Mouse (Mus musculus) embryonic facial prominence, embryonic 14.5 days (tissue): ENCODE measurements around the gene Twf2. TPM values are rescaled to one million over a fixed set of nuclear protein-coding genes. Genes with fewer than 3 reads are reported as not detected.

ENCODE experiments used
- ATAC-seq: fragments of 200-750 bp; cut with Nextera tagmentation; 2 replicates; pipeline ENCODE4 v1.8.0; 2017; ENCODE audit warnings: low read depth, moderate number of reproducible peaks, moderate TSS enrichment
- DNase-seq: peaks from one replicate; pipeline ENCODE4 v3.0.0-alpha.2; 2015; ENCODE audit warnings: low spot score
- H3K27ac ChIP-seq: fragments of 300-500 bp; sonication (generic); replicated peaks from 2 replicates; pipeline ENCODE4 v1.5.1; 2014; ENCODE audit warnings: low read depth, mild to moderate bottlenecking, low read length, moderate library complexity
- H3K27me3 ChIP-seq: fragments of 300-500 bp; sonication (generic); replicated peaks from 2 replicates; pipeline ENCODE4 v1.6.1; 2014; ENCODE audit warnings: low read length; ENCODE audit not compliant: control insufficient read depth, insufficient read depth
- H3K36me3 ChIP-seq: fragments of 300-500 bp; sonication (generic); 2 replicates; pipeline ENCODE4 v1.6.1; 2014; ENCODE audit warnings: low read length, mixed read lengths; ENCODE audit not compliant: control insufficient read depth, insufficient read depth
- H3K4me1 ChIP-seq: fragments of 300-500 bp; sonication (generic); 2 replicates; pipeline ENCODE4 v1.6.1; 2014; ENCODE audit warnings: antibody characterized with exemption, low read length; ENCODE audit not compliant: control insufficient read depth, insufficient read depth
- H3K4me2 ChIP-seq: fragments of 300-500 bp; sonication (generic); 2 replicates; pipeline ENCODE4 v1.6.1; 2014; ENCODE audit warnings: low read depth, mild to moderate bottlenecking, low read length, moderate library complexity, mixed read lengths
- H3K4me3 ChIP-seq: fragments of 300-500 bp; sonication (generic); 2 replicates; pipeline ENCODE4 v1.5.1; 2014; ENCODE audit warnings: low read depth, mild to moderate bottlenecking, low read length
- H3K9ac ChIP-seq: fragments of 300-500 bp; sonication (generic); 2 replicates; pipeline ENCODE4 v1.6.1; 2014; ENCODE audit warnings: low read depth, mild to moderate bottlenecking, low read length, moderate library complexity, mixed read lengths
- H3K9me3 ChIP-seq: fragments of 300-500 bp; sonication (generic); 2 replicates; pipeline ENCODE4 v1.6.1; 2016; ENCODE audit warnings: low read length; ENCODE audit not compliant: control insufficient read depth
- WGBS: fragments of 180-500 bp; shearing (Covaris S2); extraction: QIAGEN DNeasy Blood & Tissue Kit; methylation state at CpG from one replicate; pipeline ENCODE4 v1.1.7; 2014; 5-methylcytosine and 5-hydroxymethylcytosine counted together
- polyA plus RNA-seq: library from polyadenylated mRNA; unstranded; fragments of >200 nt; fragmentation: Nextera tagmentation; extraction: Ambion mirVana; gene quantifications from 2 replicates; pipeline ENCODE4 v1.2.1, GENCODE M21; 2014

Gene Twf2
- polyA plus RNA-seq, 1 experiment from 2014 or later, result 65.1 TPM

GRCm38 (mm10) chr9:106242813-106243488, 40.0 kb downstream of the Twf2 start:
- Histone ChIP-seq H3K9me3 (no peaks in the 10 kb centered on the region), H3K27me3 (no peaks in the 10 kb centered on the region), H3K4me1 (peaks cover 12% of the 10 kb centered on the region), H3K27ac (peak overlapping the region; percentile 39; the same call in 1 of the 2 replicates), H3K9ac (0 out of 2 replicates have a peak overlapping the region, but pooled peaks have one; percentile 6), H3K4me2 (no peak overlapping the region), H3K4me3 (no peak overlapping the region), H3K36me3 (peaks cover 60% of the 10 kb centered on the region)
- no peak for DNase-seq
- WGBS, result 71% methylated on average over 19 of the region's 19 CpGs
- no peak for ATAC-seq

DNA sequence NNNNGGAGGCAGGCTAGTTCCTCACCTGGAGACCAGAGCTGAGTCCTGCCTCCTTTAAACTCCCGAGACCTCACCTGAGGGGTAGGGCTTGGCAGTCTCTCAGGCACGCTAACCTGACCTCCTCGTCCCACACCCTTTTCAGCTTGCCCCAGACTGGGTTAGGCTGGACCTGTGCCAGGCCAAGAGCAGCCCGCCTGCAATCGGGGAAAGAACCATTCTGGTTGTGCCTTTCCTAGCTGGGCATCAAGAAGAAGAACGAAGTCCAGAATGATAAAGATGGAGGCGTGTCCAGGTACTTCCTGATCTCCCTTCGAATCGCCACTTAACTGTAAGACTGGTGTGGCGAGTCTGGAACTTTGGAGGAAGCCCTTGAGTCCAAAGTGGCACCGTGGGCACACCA, 46.6 kb downstream of the Twf2 start:
- H3K4me2 ChIP-seq, result no peak overlapping the region
- no peaks in the 10 kb centered on the region for H3K27me3 ChIP-seq
- no peaks in the 10 kb centered on the region for H3K9me3 ChIP-seq
- peaks cover 18% of the 10 kb centered on the region for H3K4me1 ChIP-seq
- peaks cover 6% of the 10 kb centered on the region; the same call in 1 of the 2 replicates for H3K36me3 ChIP-seq
- no peak for ATAC-seq
- 0 out of 2 replicates have a peak overlapping the region, but pooled peaks have one; percentile 1 for H3K27ac ChIP-seq
- no peak for DNase-seq
- no peak overlapping the region for H3K9ac ChIP-seq
- WGBS, result 90% methylated on average over 11 of the region's 11 CpGs
- H3K4me3 ChIP-seq, result no peak overlapping the region

GRCm38 (mm10) chr9:106250245-106250644, 47.3 kb downstream of the Twf2 start:
- no peak overlapping the region for H3K4me3 ChIP-seq
- ATAC-seq, result peak; percentile 31; the same call in 1 of the 2 replicates
- 38% methylated on average over 4 of the region's 4 CpGs for WGBS
- peaks cover 18% of the 10 kb centered on the region for H3K4me1 ChIP-seq
- H3K4me2 ChIP-seq, result no peak overlapping the region
- peaks cover 3% of the 10 kb centered on the region; the same call in 1 of the 2 replicates for H3K36me3 ChIP-seq
- H3K27ac ChIP-seq, result 0 out of 2 replicates have a peak overlapping the region, but pooled peaks have one; percentile 1
- no peaks in the 10 kb centered on the region for H3K9me3 ChIP-seq
- no peak overlapping the region for H3K9ac ChIP-seq
- no peak for DNase-seq
- H3K27me3 ChIP-seq, result no peaks in the 10 kb centered on the region

GRCm38 (mm10) chr9:106251066-106251465, 48.2 kb downstream of the Twf2 start:
- Histone ChIP-seq H3K9me3 (no peaks in the 10 kb centered on the region), H3K27ac (no peak overlapping the region), H3K4me2 (no peak overlapping the region), H3K4me1 (peaks cover 17% of the 10 kb centered on the region), H3K27me3 (no peaks in the 10 kb centered on the region), H3K4me3 (no peak overlapping the region), H3K9ac (no peak overlapping the region), H3K36me3 (no peaks in the 10 kb centered on the region)
- ATAC-seq (no peak), DNase-seq (no peak)
- 61% methylated on average over 8 of the region's 8 CpGs for WGBS

GRCm38 (mm10) chr9:106254001-106254400, 51.1 kb downstream of the Twf2 start:
- H3K27ac ChIP-seq, result no peak overlapping the region
- H3K9ac ChIP-seq, result no peak overlapping the region
- H3K27me3 ChIP-seq, result no peaks in the 10 kb centered on the region
- DNase-seq, result no peak
- H3K36me3 ChIP-seq, result no peaks in the 10 kb centered on the region
- WGBS, result 69% methylated on average over 2 of the region's 2 CpGs
- H3K9me3 ChIP-seq, result no peaks in the 10 kb centered on the region
- H3K4me2 ChIP-seq, result no peak overlapping the region
- no peak overlapping the region for H3K4me3 ChIP-seq
- no peak for ATAC-seq
- no peaks in the 10 kb centered on the region for H3K4me1 ChIP-seq

GRCm38 (mm10) chr9:106258412-106258811, 55.5 kb downstream of the Twf2 start:
- Histone ChIP-seq H3K27me3 (no peaks in the 10 kb centered on the region), H3K27ac (no peak overlapping the region), H3K4me1 (no peaks in the 10 kb centered on the region), H3K36me3 (no peaks in the 10 kb centered on the region), H3K9me3 (no peaks in the 10 kb centered on the region), H3K4me2 (no peak overlapping the region), H3K4me3 (no peak overlapping the region), H3K9ac (no peak overlapping the region)
- no peak for DNase-seq
- ATAC-seq, result no peak
- 89% methylated on average over 4 of the region's 4 CpGs for WGBS

DNA sequence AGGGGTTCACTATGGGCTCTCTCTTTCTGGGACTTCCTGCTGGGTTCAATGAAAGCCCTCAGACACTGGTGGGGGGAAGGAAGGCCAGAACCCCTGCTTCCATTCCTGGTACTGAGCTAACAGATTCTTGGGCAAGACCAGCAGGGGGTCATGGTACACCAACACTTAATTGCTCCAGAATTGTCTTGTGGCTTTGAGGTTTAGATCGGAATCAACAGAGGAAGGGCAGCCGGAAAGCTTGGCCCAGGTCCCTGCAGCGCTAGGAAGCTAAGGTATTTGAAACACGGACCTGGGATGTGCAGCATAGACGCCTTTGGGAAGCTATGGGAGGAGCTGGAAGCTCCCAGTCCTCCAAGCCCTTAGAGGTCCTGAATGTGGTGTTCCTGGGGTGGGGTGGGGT, 56.1 kb downstream of the Twf2 start:
- no peak overlapping the region for H3K27ac ChIP-seq
- DNase-seq, result no peak
- H3K9ac ChIP-seq, result no peak overlapping the region
- H3K9me3 ChIP-seq, result no peaks in the 10 kb centered on the region
- H3K4me3 ChIP-seq, result no peak overlapping the region
- WGBS, result 74% methylated on average over 5 of the region's 5 CpGs
- H3K4me2 ChIP-seq, result no peak overlapping the region
- ATAC-seq, result no peak
- H3K36me3 ChIP-seq, result no peaks in the 10 kb centered on the region
- H3K4me1 ChIP-seq, result no peaks in the 10 kb centered on the region
- no peaks in the 10 kb centered on the region for H3K27me3 ChIP-seq

DNA sequence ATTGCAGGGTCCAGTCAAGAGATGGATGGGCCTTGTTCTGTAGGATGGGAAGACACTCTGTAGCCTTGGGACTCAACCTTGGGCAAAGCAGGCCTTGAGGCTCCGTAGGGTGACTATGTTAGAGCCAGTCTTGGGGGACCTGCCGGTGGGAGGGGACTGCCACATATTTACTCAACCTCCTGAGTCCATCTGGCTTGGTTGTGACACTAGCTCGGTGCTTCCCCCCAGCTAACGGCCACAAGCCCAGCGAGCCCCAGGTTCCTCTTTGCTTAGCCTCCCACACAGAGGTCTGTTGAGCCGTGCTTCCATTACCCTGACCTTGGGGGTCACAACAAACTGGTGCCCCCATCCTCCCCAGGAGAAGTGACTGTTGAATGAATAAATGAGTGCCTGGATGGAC, 58.1 kb downstream of the Twf2 start:
- ATAC-seq (no peak), DNase-seq (no peak)
- Histone ChIP-seq H3K27ac (no peak overlapping the region), H3K4me2 (no peak overlapping the region), H3K27me3 (no peaks in the 10 kb centered on the region), H3K9ac (no peak overlapping the region), H3K4me3 (no peak overlapping the region), H3K9me3 (no peaks in the 10 kb centered on the region), H3K4me1 (no peaks in the 10 kb centered on the region), H3K36me3 (no peaks in the 10 kb centered on the region)
- 90% methylated on average over 6 of the region's 6 CpGs for WGBS

DNA sequence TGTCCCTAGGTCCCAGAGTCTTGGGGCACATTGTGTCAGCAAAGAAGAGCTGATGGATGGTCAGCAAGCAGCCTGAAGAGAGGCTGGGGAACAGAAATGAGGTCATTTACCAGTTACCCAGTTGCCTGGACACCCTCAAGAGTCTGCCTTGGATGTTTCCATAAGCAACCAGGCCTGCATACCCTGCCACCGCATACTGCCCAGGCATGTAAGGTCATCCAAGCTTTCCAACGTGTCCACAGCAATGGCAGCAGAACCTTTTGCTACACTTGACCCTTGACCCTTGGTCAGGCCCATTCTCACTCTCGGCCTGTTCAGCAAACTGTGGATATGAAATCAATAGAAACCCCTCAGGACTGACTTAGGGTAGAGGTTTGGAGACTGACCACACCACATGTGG, 58.6 kb downstream of the Twf2 start:
- H3K9me3 ChIP-seq, result no peaks in the 10 kb centered on the region
- H3K27me3 ChIP-seq, result no peaks in the 10 kb centered on the region
- H3K4me1 ChIP-seq, result no peaks in the 10 kb centered on the region
- no peak overlapping the region for H3K27ac ChIP-seq
- H3K4me3 ChIP-seq, result no peak overlapping the region
- no peak overlapping the region for H3K9ac ChIP-seq
- no peak overlapping the region for H3K4me2 ChIP-seq
- ATAC-seq (no peak), DNase-seq (no peak)
- 69% methylated on average over 3 of the region's 3 CpGs for WGBS
- H3K36me3 ChIP-seq, result no peaks in the 10 kb centered on the region
